Mouse (Mus musculus): Measurements from ENCODE around the gene Gars.

DNA sequence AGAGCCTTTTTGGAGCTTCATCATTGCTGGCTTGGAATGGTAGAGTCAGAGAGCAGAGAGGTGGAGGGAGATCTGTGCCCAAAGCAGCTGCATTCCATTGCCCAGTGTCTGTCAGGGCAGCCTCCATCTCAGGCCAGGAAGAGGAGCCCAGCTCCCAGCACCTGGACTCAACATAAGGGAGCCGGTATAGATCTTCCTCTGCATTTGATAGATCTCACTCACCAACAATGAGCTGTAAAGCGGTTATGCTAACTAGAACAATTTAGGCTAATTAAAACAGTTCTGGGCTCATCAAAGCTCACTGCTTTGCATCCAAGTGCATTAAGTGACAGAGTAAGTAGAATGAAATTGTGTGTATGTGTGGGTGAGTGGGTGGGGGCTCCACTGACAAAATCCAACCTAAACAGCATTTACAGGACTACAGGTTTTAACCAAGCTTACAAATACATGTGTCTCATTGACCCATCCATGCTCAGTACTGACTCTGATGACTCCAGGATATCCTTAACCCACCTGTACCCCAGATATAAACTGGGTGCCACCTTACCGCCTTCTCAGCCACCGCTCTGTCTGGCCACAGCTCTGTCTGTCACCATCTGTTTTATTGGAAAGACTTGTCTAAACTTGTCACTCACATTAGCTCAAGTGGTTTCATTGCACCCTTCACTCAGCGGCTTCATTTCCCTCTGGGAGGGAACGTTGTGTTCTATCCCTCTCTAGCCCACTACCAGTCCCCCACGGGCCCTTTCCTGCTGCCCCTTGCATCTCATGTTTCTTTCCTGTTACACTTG lies 44.6 kb downstream of the Gars start:
- no peak for TF ChIP-seq CTCF (IDR thresholded peaks at IDR 0.05; ENCODE audit: low read depth, low read length)
- TF ChIP-seq POLR2A (IDR thresholded peaks at IDR 0.05; ENCODE audit: insufficient read depth, low read length), result no peak
- TF ChIP-seq EP300 (IDR thresholded peaks at IDR 0.05; ENCODE audit: insufficient read depth, low read depth, low read length), result no peak
